In the genomic region with DNA sequence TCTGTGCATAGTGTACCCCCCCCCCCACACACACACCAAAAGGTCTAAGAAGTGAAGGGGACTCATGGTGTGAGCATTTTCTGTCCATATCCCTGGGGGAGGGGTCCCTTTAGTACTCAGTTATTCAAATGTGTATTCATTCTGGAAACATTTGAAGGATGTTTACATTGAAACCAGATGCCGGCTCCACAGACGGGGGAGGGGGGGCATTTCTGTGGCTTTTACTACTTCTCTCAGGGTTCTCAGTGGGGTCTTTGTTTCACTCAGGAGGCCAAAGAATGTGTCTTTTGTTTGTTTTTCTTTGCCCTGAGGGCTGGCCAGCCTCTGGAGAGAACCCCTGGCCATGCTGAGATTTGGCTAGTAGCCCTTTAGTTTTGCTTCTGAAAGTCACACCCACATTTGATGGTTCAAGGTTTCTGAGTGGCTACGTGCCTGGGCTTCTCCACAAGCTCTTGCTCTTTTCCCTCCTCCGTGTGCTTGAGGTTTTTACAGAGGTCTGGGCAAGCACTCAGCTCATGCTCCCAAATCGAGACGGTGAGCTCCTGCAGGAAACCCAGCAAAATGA, we compare ENCODE assay signal across 8 mouse cellular contexts. TPM values are rescaled to one million over a fixed set of nuclear protein-coding genes. Genes with fewer than 3 reads are reported as not detected.
DNase-seq lines count a peak whose midpoint lies in the region; ATAC-seq and TF ChIP-seq lines count a peak whose summit lies in the region.

No protein-coding gene starts in this region.

- H3K27me3 ChIP-seq in kidney, embryonic 15.5 days: no peaks in the 10 kb centered on the region
- no peaks in the 10 kb centered on the region for H3K27me3 ChIP-seq in liver, postnatal 0 days (ENCODE audit: insufficient read depth, low read length)
- no peaks in the 10 kb centered on the region for H3K27me3 ChIP-seq in stomach, embryonic 15.5 days (replicated peaks)

- H3K4me3 ChIP-seq in kidney, embryonic 15.5 days (replicated peaks): no peak overlapping the region
- no peak overlapping the region for H3K4me3 ChIP-seq in liver, postnatal 0 days (ENCODE audit: low read depth, low read length)
- no peak overlapping the region for H3K4me3 ChIP-seq in stomach, embryonic 15.5 days (replicated peaks)

- H3K4me2 ChIP-seq in kidney, embryonic 15.5 days: peak overlapping the region; percentile 30
- 0 out of 2 replicates have a peak overlapping the region, but pooled peaks have one; percentile 15 for H3K4me2 ChIP-seq in liver, postnatal 0 days (ENCODE audit: low read depth, low read length)
- peak overlapping the region; percentile 26 for H3K4me2 ChIP-seq in stomach, embryonic 15.5 days

- H3K4me1 ChIP-seq in kidney, embryonic 15.5 days: peaks cover 17% of the 10 kb centered on the region
- H3K4me1 ChIP-seq in liver, postnatal 0 days (ENCODE audit: insufficient read depth): no peaks in the 10 kb centered on the region
- H3K4me1 ChIP-seq in stomach, embryonic 15.5 days: peaks cover 3% of the 10 kb centered on the region; the same call in 1 of the 2 replicates

- H3K9me3 ChIP-seq in kidney, embryonic 15.5 days (replicated peaks): no peaks in the 10 kb centered on the region
- no peaks in the 10 kb centered on the region for H3K9me3 ChIP-seq in liver, postnatal 0 days (ENCODE audit: low read length)
- no peaks in the 10 kb centered on the region for H3K9me3 ChIP-seq in stomach, embryonic 15.5 days

- whole genome bisulfite sequencing in kidney, embryonic 15.5 days: under 1% methylated on average over 6 of the region's 6 CpGs
- 15% methylated on average over 6 of the region's 6 CpGs for WGBS in liver, postnatal 0 days (ENCODE audit: insufficient replicate concordance)
- WGBS in stomach, embryonic 15.5 days: 4% methylated on average over 6 of the region's 6 CpGs

- peak; percentile 77 for ATAC-seq in kidney, embryonic 15.5 days (replicated peaks; ENCODE audit: low FRiP score)
- no peak for ATAC-seq in liver, postnatal 0 days
- peak; percentile 66; the same call in 1 of the 2 replicates for ATAC-seq in stomach, embryonic 15.5 days (ENCODE audit: insufficient read depth, low FRiP score, low read depth)
- ATAC-seq in megakaryocyte progenitor cell, adult 5-6 weeks (replicated peaks; ENCODE audit: poor library complexity): no peak

- H3K9ac ChIP-seq in kidney, embryonic 15.5 days: no peak overlapping the region
- no peak overlapping the region for H3K9ac ChIP-seq in liver, postnatal 0 days (replicated peaks)
- H3K9ac ChIP-seq in stomach, embryonic 15.5 days: no peak overlapping the region

- no peak for DNase-seq in kidney, adult 9 months
- DNase-seq in NIH3T3 (ENCODE audit: low read depth): peak; percentile 99
- peak; percentile 98 for DNase-seq in fibroblast of lung, adult 2 months (ENCODE audit: low read depth)
- no peak for DNase-seq in liver, postnatal 0 days
- no peak for DNase-seq in thymus, postnatal 25 days

- peak overlapping the region; percentile 67 for H3K27ac ChIP-seq in kidney, embryonic 15.5 days
- no peak overlapping the region for H3K27ac ChIP-seq in liver, postnatal 0 days (ENCODE audit: low read depth)
- peak overlapping the region; percentile 68 for H3K27ac ChIP-seq in stomach, embryonic 15.5 days

- no peak for TF ChIP-seq CTCF in liver, postnatal 0 days (IDR thresholded peaks at IDR 0.05; ENCODE audit: low read depth)

- no peak for TF ChIP-seq EP300 in liver, postnatal 0 days (IDR thresholded peaks at IDR 0.05; ENCODE audit: low read depth)

- H3K36me3 ChIP-seq in kidney, embryonic 15.5 days: no peaks in the 10 kb centered on the region
- H3K36me3 ChIP-seq in liver, postnatal 0 days (replicated peaks; ENCODE audit: insufficient read depth, low read length): no peaks in the 10 kb centered on the region
- no peaks in the 10 kb centered on the region for H3K36me3 ChIP-seq in stomach, embryonic 15.5 days

RNA-seq across cellular contexts. Expression of gene Pakap, which starts 24.2 kb away (rescaled TPM):
- polyA plus RNA-seq in kidney, embryonic 15.5 days (2015; fragmentation: Nextera tagmentation; extraction: Ambion mirVana): 16.9 and 17.8 TPM in 2 replicates
- 0.63 and 0.79 TPM in 2 replicates for polyA plus RNA-seq in liver, postnatal 0 days (2015; fragmentation: Nextera tagmentation; extraction: Ambion mirVana)
- 24.7 and 25.8 TPM in 2 replicates for polyA plus RNA-seq in stomach, embryonic 15.5 days (2015; fragmentation: Nextera tagmentation; extraction: Ambion mirVana)
- not detected in 2 replicates for total RNA-seq in megakaryocyte progenitor cell, adult 5-6 weeks (2015)
- total RNA-seq in megakaryocyte progenitor cell, adult 5-6 weeks (2017): not detected in 2 replicates

Comparison
In these comparisons a context has a peak if more than half of its experiments do, and no peak if none do; other contexts are left out.
1. ATAC-seq: peak in kidney, embryonic 15.5 days (single experiment) and stomach, embryonic 15.5 days (single experiment); none in liver, postnatal 0 days (single experiment) and megakaryocyte progenitor cell, adult 5-6 weeks (single experiment).
2. DNase-seq: peak in NIH3T3 (single experiment) and fibroblast of lung, adult 2 months (single experiment); none in kidney, adult 9 months (single experiment), liver, postnatal 0 days (single experiment) and thymus, postnatal 25 days (single experiment).
3. RNA of gene Pakap, which starts 24.2 kb away (polyA plus RNA-seq): 24.7 to 25.8 TPM in stomach, embryonic 15.5 days and 16.9 to 17.8 TPM in kidney, embryonic 15.5 days; 0.63 to 0.79 TPM in liver, postnatal 0 days; every median in the first group is over 10 times any median in the second.
4. Peak in every context shown above with its lines, with median percentiles within 50 percentile points of each other: H3K4me2 ChIP-seq.